Mouse (Mus musculus): ENCODE results near the gene Sfr1. TPM values are rescaled to one million over a fixed set of nuclear protein-coding genes. Genes with fewer than 3 reads are reported as not detected.

Sfr1 gene
- polyA plus RNA-seq, 1 experiment from 2014 or later = 238 TPM

GRCm38 (mm10) chr19:47730691-47731070 lies 801 bp upstream of the Sfr1 start:
- peaks cover 18% of the 10 kb centered on the region for H3K36me3 ChIP-seq (ENCODE audit: control insufficient read depth, insufficient read depth, low read length)
- H3K9ac ChIP-seq (ENCODE audit: low read depth, low read length) = peak overlapping the region; percentile 71
- no peaks in the 10 kb centered on the region for H3K27me3 ChIP-seq (replicated peaks; ENCODE audit: control insufficient read depth, insufficient read depth, low read length)
- no peaks in the 10 kb centered on the region for H3K9me3 ChIP-seq (ENCODE audit: control insufficient read depth, low read length)
- peak overlapping the region; percentile 90 for H3K27ac ChIP-seq (ENCODE audit: low read depth, low read length)
- peak overlapping the region; percentile 63 for H3K4me3 ChIP-seq (ENCODE audit: low read depth, low read length)
- ATAC-seq (replicated peaks; ENCODE audit: low FRiP score) (peak; percentile 77), DNase-seq (ENCODE audit: low spot score) (peak; percentile 82)
- peaks cover 5% of the 10 kb centered on the region; the same call in 1 of the 2 replicates for H3K4me1 ChIP-seq (replicated peaks; ENCODE audit: control insufficient read depth, insufficient read depth, low read length)
- peak overlapping the region; percentile 73 for H3K4me2 ChIP-seq
- under 1% methylated on average over 12 of the region's 12 CpGs for WGBS

GRCm38 (mm10) chr19:47731931-47732330 lies 449 bp downstream of the Sfr1 start:
- DNase-seq (ENCODE audit: low spot score) = peak; percentile 62
- no peaks in the 10 kb centered on the region for H3K27me3 ChIP-seq (replicated peaks; ENCODE audit: control insufficient read depth, insufficient read depth, low read length)
- H3K9me3 ChIP-seq (ENCODE audit: control insufficient read depth, low read length) = no peaks in the 10 kb centered on the region
- H3K9ac ChIP-seq (ENCODE audit: low read depth, low read length) = peak overlapping the region; percentile 67
- peak overlapping the region; percentile 90 for H3K27ac ChIP-seq (ENCODE audit: low read depth, low read length)
- WGBS = 1% methylated on average over 15 of the region's 15 CpGs
- H3K4me3 ChIP-seq (ENCODE audit: low read depth, low read length) = peak overlapping the region; percentile 63
- H3K4me1 ChIP-seq (replicated peaks; ENCODE audit: control insufficient read depth, insufficient read depth, low read length) = peaks cover 7% of the 10 kb centered on the region; the same call in 1 of the 2 replicates
- peak; percentile 39 for ATAC-seq (replicated peaks; ENCODE audit: low FRiP score)
- H3K4me2 ChIP-seq = peak overlapping the region; percentile 66
- peaks cover 20% of the 10 kb centered on the region for H3K36me3 ChIP-seq (ENCODE audit: control insufficient read depth, insufficient read depth, low read length)

DNA sequence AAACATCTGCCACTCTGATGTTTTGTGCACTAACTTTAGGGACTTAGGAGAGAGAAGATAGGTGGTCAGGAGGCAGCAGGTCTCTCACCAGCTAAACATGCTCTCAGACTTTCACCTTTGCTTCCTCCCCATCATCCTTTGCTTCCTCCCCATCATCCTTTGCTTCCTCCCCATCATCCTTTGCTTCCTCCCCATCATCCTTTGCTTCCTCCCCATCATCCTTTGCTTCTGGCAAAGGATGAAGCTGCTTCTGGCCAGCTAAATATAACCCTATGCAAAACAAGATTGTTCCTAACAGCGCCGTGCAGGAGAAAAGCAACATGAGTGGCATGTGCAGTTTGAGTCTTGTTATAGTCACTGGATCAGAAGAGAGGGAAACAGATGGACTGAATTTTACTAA lies 15.6 kb downstream of the Sfr1 start:
- WGBS = 93% methylated on average over 2 of the region's 2 CpGs

GRCm38 (mm10) chr19:47748950-47749349 lies 17.5 kb downstream of the Sfr1 start:
- no peaks in the 10 kb centered on the region for H3K9me3 ChIP-seq (ENCODE audit: control insufficient read depth, low read length)
- no peak for ATAC-seq (replicated peaks; ENCODE audit: low FRiP score)

More for the DNA sequence above, 15.6 kb downstream of the Sfr1 start:
- ATAC-seq (replicated peaks; ENCODE audit: low FRiP score) (no peak), DNase-seq (ENCODE audit: low spot score) (no peak)
- H3K27ac ChIP-seq (ENCODE audit: low read depth, low read length) = no peak overlapping the region
- no peaks in the 10 kb centered on the region for H3K36me3 ChIP-seq (ENCODE audit: control insufficient read depth, insufficient read depth, low read length)
- no peak overlapping the region for H3K4me3 ChIP-seq (ENCODE audit: low read depth, low read length)
- H3K27me3 ChIP-seq (replicated peaks; ENCODE audit: control insufficient read depth, insufficient read depth, low read length) = no peaks in the 10 kb centered on the region
- no peak overlapping the region for H3K9ac ChIP-seq (ENCODE audit: low read depth, low read length)
- H3K9me3 ChIP-seq (ENCODE audit: control insufficient read depth, low read length) = no peaks in the 10 kb centered on the region
- H3K4me2 ChIP-seq = no peak overlapping the region
- H3K4me1 ChIP-seq (replicated peaks; ENCODE audit: control insufficient read depth, insufficient read depth, low read length) = no peaks in the 10 kb centered on the region

DNA sequence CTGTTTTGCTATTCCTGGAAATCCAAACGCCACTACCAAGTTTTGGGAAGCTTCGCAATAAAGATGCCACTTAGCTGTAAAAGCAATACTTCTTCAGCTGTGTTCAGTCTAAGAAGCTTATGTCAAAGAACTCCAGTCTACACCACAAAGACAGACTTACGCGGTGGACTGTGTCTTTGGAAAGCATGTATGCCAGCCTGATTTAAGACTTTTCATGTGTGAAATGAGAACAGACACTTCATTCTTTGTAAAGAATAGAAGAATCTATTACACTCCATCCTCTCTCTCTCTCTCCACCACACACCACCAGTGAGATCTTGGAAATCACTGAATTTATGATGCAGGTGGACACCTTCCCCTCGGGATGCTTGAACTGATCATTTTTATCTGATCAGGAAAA lies 18.9 kb downstream of the Sfr1 start:
- Histone ChIP-seq H3K4me2 (no peak overlapping the region), H3K36me3 (ENCODE audit: control insufficient read depth, insufficient read depth, low read length) (no peaks in the 10 kb centered on the region), H3K9ac (ENCODE audit: low read depth, low read length) (no peak overlapping the region), H3K9me3 (ENCODE audit: control insufficient read depth, low read length) (no peaks in the 10 kb centered on the region), H3K4me3 (ENCODE audit: low read depth, low read length) (no peak overlapping the region), H3K4me1 (replicated peaks; ENCODE audit: control insufficient read depth, insufficient read depth, low read length) (no peaks in the 10 kb centered on the region), H3K27ac (ENCODE audit: low read depth, low read length) (no peak overlapping the region), H3K27me3 (replicated peaks; ENCODE audit: control insufficient read depth, insufficient read depth, low read length) (no peaks in the 10 kb centered on the region)
- WGBS = 82% methylated on average over 5 of the region's 5 CpGs
- ATAC-seq (replicated peaks; ENCODE audit: low FRiP score) = no peak
- no peak for DNase-seq (ENCODE audit: low spot score)

More at GRCm38 (mm10) chr19:47748950-47749349, 17.5 kb downstream of the Sfr1 start:
- no peak for DNase-seq (ENCODE audit: low spot score)
- Histone ChIP-seq H3K9ac (ENCODE audit: low read depth, low read length) (no peak overlapping the region), H3K4me3 (ENCODE audit: low read depth, low read length) (no peak overlapping the region), H3K27ac (ENCODE audit: low read depth, low read length) (no peak overlapping the region), H3K36me3 (ENCODE audit: control insufficient read depth, insufficient read depth, low read length) (no peaks in the 10 kb centered on the region), H3K4me2 (no peak overlapping the region), H3K27me3 (replicated peaks; ENCODE audit: control insufficient read depth, insufficient read depth, low read length) (no peaks in the 10 kb centered on the region), H3K4me1 (replicated peaks; ENCODE audit: control insufficient read depth, insufficient read depth, low read length) (no peaks in the 10 kb centered on the region)
- WGBS = 79% methylated on average over 2 of the region's 2 CpGs

DNA sequence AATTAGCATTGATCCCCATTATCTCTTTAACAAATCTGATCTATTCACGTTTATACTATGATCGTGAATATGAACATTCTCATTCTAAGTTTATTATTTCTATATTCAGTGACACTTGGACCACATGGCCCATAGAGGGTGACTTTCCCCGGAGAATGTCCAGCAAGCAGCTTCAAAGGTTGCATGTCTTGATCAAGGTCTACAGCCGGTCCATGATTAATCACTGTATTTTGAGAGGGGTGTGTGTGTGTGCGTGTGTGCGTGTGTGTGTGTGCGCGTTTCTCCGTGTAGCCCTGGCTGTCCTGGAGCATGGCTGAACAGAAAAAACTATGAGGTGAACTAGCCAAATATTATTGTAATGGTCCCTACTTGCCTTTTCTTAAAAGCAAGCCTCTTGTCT lies 21.0 kb downstream of the Sfr1 start:
- H3K9me3 ChIP-seq (ENCODE audit: control insufficient read depth, low read length) = no peaks in the 10 kb centered on the region
- 86% methylated on average over 9 of the region's 9 CpGs for WGBS
- DNase-seq (ENCODE audit: low spot score) (no peak), ATAC-seq (replicated peaks; ENCODE audit: low FRiP score) (no peak)
- H3K27ac ChIP-seq (ENCODE audit: low read depth, low read length) = no peak overlapping the region
- no peaks in the 10 kb centered on the region for H3K36me3 ChIP-seq (ENCODE audit: control insufficient read depth, insufficient read depth, low read length)
- H3K27me3 ChIP-seq (replicated peaks; ENCODE audit: control insufficient read depth, insufficient read depth, low read length) = no peaks in the 10 kb centered on the region
- no peak overlapping the region for H3K9ac ChIP-seq (ENCODE audit: low read depth, low read length)
- no peak overlapping the region for H3K4me3 ChIP-seq (ENCODE audit: low read depth, low read length)
- no peaks in the 10 kb centered on the region for H3K4me1 ChIP-seq (replicated peaks; ENCODE audit: control insufficient read depth, insufficient read depth, low read length)
- H3K4me2 ChIP-seq = no peak overlapping the region

DNA sequence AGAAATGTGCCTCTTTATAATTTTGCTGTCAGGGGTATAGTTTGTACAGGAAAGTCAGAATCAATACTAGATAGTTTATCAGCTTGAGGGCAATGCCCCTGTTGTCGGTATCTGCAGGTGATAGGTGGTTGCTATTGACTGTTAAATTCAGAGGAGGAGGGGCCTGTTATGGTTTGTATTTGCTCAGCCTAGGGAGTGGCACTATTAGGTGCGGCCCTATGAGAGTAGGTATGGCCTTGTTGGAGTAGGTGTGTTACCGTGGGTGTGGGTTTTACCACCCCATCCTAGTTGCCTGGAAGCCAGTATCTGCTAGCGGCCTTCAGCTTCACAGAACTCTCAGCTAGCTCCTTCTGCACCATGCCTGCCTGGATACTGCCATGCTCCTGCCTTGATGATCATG lies 22.4 kb downstream of the Sfr1 start:
- H3K27me3 ChIP-seq (replicated peaks; ENCODE audit: control insufficient read depth, insufficient read depth, low read length) = no peaks in the 10 kb centered on the region
- no peak overlapping the region for H3K4me2 ChIP-seq
- DNase-seq (ENCODE audit: low spot score) (no peak), ATAC-seq (replicated peaks; ENCODE audit: low FRiP score) (no peak)
- 62% methylated on average over 4 of the region's 4 CpGs for WGBS
- H3K36me3 ChIP-seq (ENCODE audit: control insufficient read depth, insufficient read depth, low read length) = no peaks in the 10 kb centered on the region
- H3K4me1 ChIP-seq (replicated peaks; ENCODE audit: control insufficient read depth, insufficient read depth, low read length) = no peaks in the 10 kb centered on the region
- no peaks in the 10 kb centered on the region for H3K9me3 ChIP-seq (ENCODE audit: control insufficient read depth, low read length)
- H3K4me3 ChIP-seq (ENCODE audit: low read depth, low read length) = no peak overlapping the region
- H3K9ac ChIP-seq (ENCODE audit: low read depth, low read length) = no peak overlapping the region
- H3K27ac ChIP-seq (ENCODE audit: low read depth, low read length) = no peak overlapping the region

- 78% methylated on average over 9 of the region's 9 CpGs for WGBS
- no peaks in the 10 kb centered on the region for H3K4me1 ChIP-seq (replicated peaks; ENCODE audit: control insufficient read depth, insufficient read depth, low read length)
- H3K4me3 ChIP-seq (ENCODE audit: low read depth, low read length) = no peak overlapping the region
- no peak overlapping the region for H3K9ac ChIP-seq (ENCODE audit: low read depth, low read length)
- no peak for DNase-seq (ENCODE audit: low spot score)
- H3K9me3 ChIP-seq (ENCODE audit: control insufficient read depth, low read length) = no peaks in the 10 kb centered on the region
- no peak overlapping the region for H3K4me2 ChIP-seq
- no peaks in the 10 kb centered on the region for H3K36me3 ChIP-seq (ENCODE audit: control insufficient read depth, insufficient read depth, low read length)
- ATAC-seq (replicated peaks; ENCODE audit: low FRiP score) = no peak
- H3K27ac ChIP-seq (ENCODE audit: low read depth, low read length) = no peak overlapping the region
- no peaks in the 10 kb centered on the region for H3K27me3 ChIP-seq (replicated peaks; ENCODE audit: control insufficient read depth, insufficient read depth, low read length)
Measured at GRCm38 (mm10) chr19:47754931-47755330, 23.4 kb downstream of the Sfr1 start.

- no peak for ATAC-seq (replicated peaks; ENCODE audit: low FRiP score)
- WGBS = 44% methylated on average over 19 of the region's 19 CpGs
- Histone ChIP-seq H3K9me3 (ENCODE audit: control insufficient read depth, low read length) (no peaks in the 10 kb centered on the region), H3K27me3 (replicated peaks; ENCODE audit: control insufficient read depth, insufficient read depth, low read length) (no peaks in the 10 kb centered on the region), H3K4me2 (peak overlapping the region; percentile 26), H3K4me3 (ENCODE audit: low read depth, low read length) (no peak overlapping the region), H3K9ac (ENCODE audit: low read depth, low read length) (no peak overlapping the region), H3K27ac (ENCODE audit: low read depth, low read length) (no peak overlapping the region), H3K36me3 (ENCODE audit: control insufficient read depth, insufficient read depth, low read length) (no peaks in the 10 kb centered on the region), H3K4me1 (replicated peaks; ENCODE audit: control insufficient read depth, insufficient read depth, low read length) (no peaks in the 10 kb centered on the region)
- DNase-seq (ENCODE audit: low spot score) = no peak
Measured at GRCm38 (mm10) chr19:47755625-47756024, 24.1 kb downstream of the Sfr1 start.

All from liver, embryonic 11.5 days (tissue).